Mouse (Mus musculus) layer of hippocampus, postnatal 14 days (tissue): Measurements from ENCODE around the gene Cacnb2. TPM values are rescaled to one million over a fixed set of nuclear protein-coding genes. Genes with fewer than 3 reads are reported as not detected.

Experiments used
- DNase-seq, 2 experiments: peaks; one replicate each; pipeline ENCODE4 v3.0.0; 2021 to 2022; ENCODE audit warnings: low spot score in 2 of 2, mixed read lengths in 1 of 2
- total RNA-seq, 2 experiments: library from RNA; stranded (reverse); gene quantifications; 2 replicates each; pipeline ENCODE4 v1.2.3; 2021

Cacnb2 gene
- total RNA-seq, 2 experiments from 2014 or later: 72.3 to 81.4 TPM

DNA sequence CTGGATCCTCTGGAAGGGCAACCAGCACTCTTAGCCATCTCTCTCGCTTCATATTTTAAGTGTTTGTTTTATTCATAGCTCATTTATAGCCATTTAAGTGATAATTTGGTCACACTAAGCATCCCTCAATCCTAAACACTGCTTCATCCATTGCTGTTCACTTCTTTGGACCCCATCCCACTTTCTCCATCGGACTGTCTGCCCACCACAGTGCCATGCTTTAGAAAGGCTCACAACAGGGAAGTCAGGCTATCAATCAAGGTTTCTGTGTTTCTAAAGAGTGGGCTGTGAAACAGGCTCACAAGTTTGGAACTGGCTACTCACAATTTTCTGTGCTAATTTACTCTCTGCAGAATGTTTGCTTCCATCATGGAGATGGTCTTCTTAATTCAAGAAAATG lies 350.2 kb downstream of the Cacnb2 start:
- no peak for DNase-seq

DNA sequence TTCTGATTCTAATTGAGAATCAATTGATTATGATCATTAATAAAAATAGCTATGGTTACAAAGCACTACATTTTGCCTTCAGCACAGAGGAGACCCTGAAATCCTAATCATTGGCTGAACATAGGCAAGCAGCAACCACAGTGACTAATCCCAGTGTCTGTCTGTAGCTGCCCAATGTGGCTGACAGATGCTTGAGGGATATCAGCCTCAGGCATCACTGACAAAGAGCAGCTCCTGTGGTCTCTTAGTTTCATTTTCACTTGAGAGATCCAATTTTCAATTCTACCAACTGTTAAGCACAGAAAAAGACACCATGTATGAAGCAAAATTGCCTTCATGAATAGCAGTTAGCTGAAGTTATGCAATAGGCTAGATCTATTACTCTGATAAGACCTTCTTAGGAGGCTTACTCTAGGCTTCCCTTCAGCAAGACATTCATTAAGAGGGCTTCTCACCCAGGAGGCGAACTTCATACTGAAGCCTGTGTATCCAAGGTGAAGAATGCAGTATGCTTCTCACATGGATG lies 358.1 kb downstream of the Cacnb2 start:
- peak in 1 of 2 experiments; percentile 22 for DNase-seq

DNA sequence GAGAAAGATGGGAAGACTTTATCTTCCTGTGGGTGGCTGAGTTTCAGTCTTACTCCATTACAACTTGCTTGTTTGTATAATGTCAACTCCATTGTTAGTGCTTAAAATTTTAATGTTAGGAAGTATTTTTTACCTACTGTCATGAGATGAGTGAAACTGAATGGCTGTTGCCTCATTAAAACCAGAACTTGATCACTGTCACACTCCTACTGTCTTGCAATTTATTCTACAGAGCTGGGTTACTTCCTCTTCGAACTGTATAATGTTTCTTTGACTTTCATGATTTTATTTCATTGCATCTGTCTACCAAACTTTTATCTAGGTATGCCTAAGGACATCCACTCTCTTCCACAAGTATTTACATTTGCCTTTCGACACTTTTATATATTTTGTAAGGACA lies 358.6 kb downstream of the Cacnb2 start:
- DNase-seq: no peak

GRCm38 (mm10) chr2:14984029-14984428 lies 381.1 kb downstream of the Cacnb2 start:
- no peak for DNase-seq

DNA sequence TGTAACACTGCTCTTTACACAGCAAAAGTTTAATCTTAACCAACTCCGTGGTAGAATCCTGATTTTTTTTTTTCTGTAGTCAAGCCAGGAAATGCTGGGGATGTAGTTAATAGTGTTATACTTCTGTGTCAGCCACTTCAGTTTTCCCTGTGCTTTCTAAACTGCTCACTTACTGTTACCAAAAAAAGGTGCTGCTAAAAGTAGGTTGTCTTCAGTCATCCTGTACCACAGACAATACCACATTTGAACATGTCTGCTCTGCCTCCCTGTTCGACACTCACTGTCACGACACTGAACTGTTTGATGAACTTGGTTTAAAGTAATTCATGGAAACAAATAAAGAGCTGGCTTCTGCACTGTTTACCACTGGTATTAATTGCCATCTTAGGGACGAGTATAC lies 385.6 kb downstream of the Cacnb2 start:
- DNase-seq: no peak

GRCm38 (mm10) chr2:14989350-14989749 lies 386.5 kb downstream of the Cacnb2 start:
- no peak for DNase-seq

DNA sequence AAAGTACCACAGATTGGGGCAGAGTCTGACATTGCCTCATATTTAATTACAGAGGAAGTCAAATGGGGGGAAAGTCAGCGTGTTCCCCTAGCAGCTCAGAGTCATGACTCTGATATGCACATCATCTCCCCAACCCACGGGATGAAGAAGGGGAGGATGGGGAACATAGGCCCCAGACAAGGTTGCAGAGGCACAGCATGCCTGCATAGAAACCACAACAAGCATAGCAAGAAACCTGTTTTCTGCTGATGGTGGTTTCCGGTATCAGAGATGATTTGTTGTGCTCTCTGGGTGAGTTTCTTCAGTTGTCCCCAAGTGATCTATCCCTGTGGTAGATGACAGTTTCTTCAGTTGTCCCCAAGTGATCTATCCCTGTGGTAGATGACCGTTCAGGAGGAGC lies 389.6 kb downstream of the Cacnb2 start:
- DNase-seq: no peak

GRCm38 (mm10) chr2:14996036-14996435 lies 393.1 kb downstream of the Cacnb2 start:
- DNase-seq: peak in 1 of 2 experiments; percentile 26

DNA sequence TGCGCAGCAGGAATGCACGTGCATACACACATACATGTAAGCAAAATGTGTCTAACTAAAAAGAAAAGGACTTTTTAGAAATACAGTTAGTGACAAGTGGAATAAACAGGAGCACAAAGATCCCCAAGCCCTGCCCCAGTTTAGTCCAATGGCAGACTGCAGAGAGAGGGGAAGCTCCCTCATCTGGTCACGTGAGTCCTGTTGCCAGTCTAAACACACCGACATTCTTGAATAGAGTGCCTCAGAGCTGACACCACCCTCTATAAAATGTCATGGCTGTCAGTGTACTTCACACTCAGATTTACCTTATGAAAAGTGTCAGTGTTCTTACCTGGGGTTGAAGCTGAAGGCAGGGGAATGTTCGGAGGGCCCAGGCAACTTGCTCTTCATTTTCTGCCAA lies 394.9 kb downstream of the Cacnb2 start:
- no peak for DNase-seq

GRCm38 (mm10) chr2:15007531-15007930 lies 404.6 kb downstream of the Cacnb2 start:
- no peak for DNase-seq

- DNase-seq: no peak
These were observed 405.2 kb downstream of the Cacnb2 start for GRCm38 (mm10) chr2:15008072-15008471.

DNA sequence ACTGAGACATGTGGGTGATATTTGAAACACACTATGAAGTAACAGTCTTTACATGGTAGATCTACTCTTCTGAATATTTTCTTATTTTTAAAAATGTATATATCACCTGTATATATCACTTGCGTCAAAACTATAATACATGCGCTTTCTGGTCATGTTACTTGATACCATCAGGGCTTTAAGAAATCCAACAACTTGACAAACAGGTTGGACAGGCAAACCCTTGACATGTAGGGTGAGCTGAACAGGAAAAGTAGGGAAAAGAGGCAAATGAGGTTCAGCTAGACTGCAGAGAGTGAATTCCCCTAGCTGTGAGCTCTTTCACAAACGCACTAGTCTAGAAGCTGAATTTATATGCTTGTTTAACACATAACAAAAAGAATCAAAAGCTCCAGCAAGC lies 423.9 kb downstream of the Cacnb2 start:
- DNase-seq: no peak

DNA sequence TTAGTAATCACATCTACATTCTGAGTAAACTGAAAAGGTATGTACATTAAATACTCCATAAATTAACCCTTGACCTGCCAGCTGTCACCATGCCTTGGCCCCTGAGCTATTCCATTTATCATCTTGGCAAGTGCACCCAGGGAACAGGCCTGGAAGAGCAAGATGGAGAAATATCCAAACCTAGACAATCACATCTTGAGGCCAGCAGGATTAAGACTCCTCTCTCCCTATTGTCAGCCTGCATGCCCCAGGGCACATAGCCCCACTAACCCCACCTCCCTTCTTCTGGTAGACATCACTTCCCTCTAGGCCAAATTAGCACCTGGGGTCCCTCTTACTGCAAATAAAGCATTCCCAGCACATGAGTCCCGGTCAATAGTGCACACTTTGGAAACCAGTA lies 424.9 kb downstream of the Cacnb2 start:
- DNase-seq: no peak

Other genes with a start within 250 kb of the Cacnb2 start
- 10 to 100 TPM; 41.4 to 47.2 TPM for gene Slc39a12, start 214.8 kb upstream of the Cacnb2 start, total RNA-seq